Mouse (Mus musculus) kidney, postnatal 36 days (tissue): ENCODE measurements around the gene Aplp1.

Experiments used
- DNase-seq, 2 experiments: peaks; one replicate each; pipeline ENCODE4 v3.0.0; 2021 to 2022; ENCODE audit warnings: mixed read lengths in 2 of 2

Aplp1 gene

GRCm38 (mm10) chr7:30408639-30409038 is 36.7 kb downstream of the Aplp1 start:
- no peak for DNase-seq

- DNase-seq = no peak
Observed at GRCm38 (mm10) chr7:30402343-30402742, 43.0 kb downstream of the Aplp1 start.

DNA sequence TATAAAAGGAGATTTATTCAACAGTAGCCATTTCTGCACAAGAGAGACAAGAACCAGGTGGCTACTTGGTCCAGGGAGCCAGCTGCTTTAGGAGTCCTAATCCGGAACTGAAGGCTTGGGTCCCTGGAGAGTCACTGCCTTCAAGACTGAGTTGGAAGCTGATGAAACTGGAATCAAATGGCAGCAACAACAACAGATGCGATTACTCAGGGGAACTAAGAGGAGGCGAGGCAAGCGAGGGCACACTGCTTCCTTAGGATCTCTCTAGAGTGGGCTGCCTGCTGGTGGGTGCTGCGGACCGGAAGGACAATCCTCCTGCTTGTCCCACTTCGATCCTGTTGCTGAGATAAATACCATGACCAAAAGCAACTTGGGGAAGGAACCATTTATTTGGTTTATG is 45.7 kb downstream of the Aplp1 start:
- DNase-seq = no peak

DNA sequence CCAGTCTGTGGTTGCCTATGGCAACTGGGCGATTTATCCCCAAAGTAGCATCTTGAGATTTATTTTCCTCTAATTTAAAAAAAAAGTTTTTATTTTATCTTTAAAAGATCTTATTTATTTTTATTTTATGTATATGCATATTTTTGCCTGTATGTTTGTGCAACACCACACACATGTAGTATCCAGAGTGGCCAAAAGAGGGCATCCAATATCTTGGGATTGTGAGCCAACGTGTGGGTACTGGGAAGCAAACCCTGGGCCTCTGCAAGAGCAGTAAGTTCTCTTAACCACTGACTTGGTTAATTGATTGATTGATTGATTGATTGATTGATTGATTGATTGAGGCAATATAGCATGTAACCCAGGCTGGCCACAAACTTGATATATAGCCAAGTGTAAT is 50.5 kb downstream of the Aplp1 start:
- peak in 1 of 2 experiments; percentile 30 for DNase-seq

DNA sequence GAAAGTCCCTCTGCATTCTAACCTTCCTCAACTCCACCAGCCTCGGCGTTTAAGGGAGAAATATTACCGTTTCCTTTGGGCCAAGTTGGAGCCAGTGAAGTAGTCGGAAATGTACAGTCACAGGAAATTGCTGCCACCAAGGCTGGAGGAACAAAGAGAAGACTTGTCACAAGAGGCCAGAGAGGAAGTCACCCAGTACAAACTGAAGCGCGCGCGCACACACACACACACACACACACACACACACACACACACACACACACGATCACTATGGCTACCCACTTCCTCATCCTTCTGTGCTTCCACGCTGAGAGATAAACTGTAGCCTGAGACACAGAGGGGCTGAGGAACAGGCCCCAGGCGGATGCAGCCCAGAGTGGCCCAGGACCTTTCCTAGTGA is 51.0 kb downstream of the Aplp1 start:
- DNase-seq = peak; percentile 41 to 45

DNA sequence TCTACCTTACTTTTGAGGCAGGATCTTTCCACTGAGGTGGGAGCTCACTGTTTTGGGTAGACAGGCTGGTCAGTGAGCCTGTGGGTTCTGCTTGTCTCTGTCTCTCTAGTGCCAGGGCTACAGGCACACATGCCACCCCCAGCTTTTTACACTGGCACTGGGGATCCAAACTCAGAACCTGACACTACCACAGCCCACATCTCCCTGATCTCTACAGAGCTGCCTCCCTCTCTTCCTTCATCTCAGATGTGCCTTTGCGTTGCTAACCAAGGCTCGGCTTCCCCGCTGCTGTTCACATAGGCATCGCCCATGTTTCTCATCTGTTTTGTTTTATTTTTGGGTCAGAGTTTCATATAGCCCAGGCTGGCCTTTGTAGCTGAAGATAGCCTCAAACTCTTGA is 51.7 kb downstream of the Aplp1 start:
- no peak for DNase-seq

- no peak for DNase-seq
Observed at GRCm38 (mm10) chr7:30392746-30393520, 52.4 kb downstream of the Aplp1 start.
